8 mouse cellular contexts compared by ENCODE assay signal in the genomic region with DNA sequence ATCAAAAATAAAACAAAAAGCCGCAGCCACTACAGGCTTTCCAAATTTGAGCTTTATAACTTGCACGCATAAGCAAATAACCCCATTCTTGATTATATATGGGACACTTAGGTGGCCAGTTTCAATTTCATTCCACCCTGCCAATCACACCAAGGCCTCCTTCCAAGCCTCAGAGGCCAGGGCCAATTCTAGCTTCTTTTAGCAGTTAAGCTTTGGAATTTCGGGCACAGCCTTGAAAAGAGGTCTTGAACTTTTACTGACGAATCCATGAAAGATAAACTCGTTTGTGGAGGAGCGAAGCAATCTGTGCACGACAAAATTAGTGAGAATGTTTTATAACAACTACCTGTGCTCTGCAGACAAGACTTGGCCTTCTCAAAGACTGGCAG. TPM values are rescaled to one million over a fixed set of nuclear protein-coding genes. Genes with fewer than 3 reads are reported as not detected.
DNase-seq lines count a peak whose midpoint lies in the region; ATAC-seq and TF ChIP-seq lines count a peak whose summit lies in the region.

No protein-coding gene starts in this region.

- TF ChIP-seq EP300 in MEL (IDR thresholded peaks at IDR 0.05; ENCODE audit: low read depth in 1 of 2, low read length in 2 of 2): no peak
- no peak for TF ChIP-seq EP300 in heart, postnatal 0 days (IDR thresholded peaks at IDR 0.05; ENCODE audit: low read depth)

- H3K9ac ChIP-seq in heart, embryonic 12.5 days: peak overlapping the region; percentile 68
- peak overlapping the region; percentile 75 for H3K9ac ChIP-seq in MEL (ENCODE audit: control insufficient read depth, low read depth, low read length, poor library complexity, severe bottlenecking)
- peak overlapping the region; percentile 77 for H3K9ac ChIP-seq in heart, postnatal 0 days (replicated peaks; ENCODE audit: low read depth, low read length)

- peaks cover 24% of the 10 kb centered on the region for H3K36me3 ChIP-seq in heart, embryonic 12.5 days
- H3K36me3 ChIP-seq in MEL (ENCODE audit: control insufficient read depth in 1 of 2, insufficient read depth in 2 of 2, low read length in 2 of 2) (peaks cover 0 to 29% of the 10 kb centered on the region in 2 experiments; a peak in 2 of 4 replicates), macrophage (ENCODE audit: inconsistent target) (peaks cover 12% of the 10 kb centered on the region)
- H3K36me3 ChIP-seq in heart, postnatal 0 days (replicated peaks; ENCODE audit: control insufficient read depth, insufficient read depth, low read length): peaks cover 4% of the 10 kb centered on the region; the same call in 1 of the 2 replicates

- TF ChIP-seq RAD21 in MEL (IDR thresholded peaks at IDR 0.05; ENCODE audit: low read depth, low read length): no peak

- H3K79me2 ChIP-seq in MEL (ENCODE audit: control insufficient read depth, insufficient read depth, low read length, poor library complexity) (peaks cover 3% of the 10 kb centered on the region; the same call in 1 of the 2 replicates), macrophage (ENCODE audit: inconsistent target) (no peaks in the 10 kb centered on the region)

- ATAC-seq in heart, embryonic 12.5 days (ENCODE audit: insufficient number of reproducible peaks, low FRiP score): no peak
- no peak for ATAC-seq in heart, postnatal 0 days (ENCODE audit: insufficient read depth, low read depth)

- peak overlapping the region; percentile 82 for H3K4me2 ChIP-seq in heart, embryonic 12.5 days
- H3K4me2 ChIP-seq in heart, postnatal 0 days (ENCODE audit: low read depth, low read length): peak overlapping the region; percentile 82

- TF ChIP-seq CTCF in MEL (IDR thresholded peaks at IDR 0.05 in 2 of 3, conservative IDR thresholded peaks at IDR 0.05 in 1 of 3; ENCODE audit: control insufficient read depth in 1 of 3, insufficient read depth in 1 of 3, low read depth in 2 of 3, low read length in 3 of 3, poor library complexity in 1 of 3, severe bottlenecking in 1 of 3): no peak
- TF ChIP-seq CTCF in heart, postnatal 0 days (IDR thresholded peaks at IDR 0.05; ENCODE audit: low read depth): no peak; the same call in 1 of the 2 replicates

- H3K4me3 ChIP-seq in heart, embryonic 12.5 days: peak overlapping the region; percentile 66
- H3K4me3 ChIP-seq in MEL (ENCODE audit: control insufficient read depth in 1 of 2, insufficient read depth in 1 of 2, low read depth in 2 of 2, low read length in 2 of 2): peak overlapping the region; percentile 81 to 94
- H3K4me3 ChIP-seq in heart, postnatal 0 days (ENCODE audit: low read depth, low read length): peak overlapping the region; percentile 61
- peak overlapping the region; percentile 60 for H3K4me3 ChIP-seq in macrophage (ENCODE audit: inconsistent target)

- H3K9me3 ChIP-seq in heart, embryonic 12.5 days (replicated peaks): no peaks in the 10 kb centered on the region
- H3K9me3 ChIP-seq in MEL (replicated peaks; ENCODE audit: insufficient read depth, low read length): no peaks in the 10 kb centered on the region
- H3K9me3 ChIP-seq in heart, postnatal 0 days (replicated peaks; ENCODE audit: control insufficient read depth, low read length): no peaks in the 10 kb centered on the region

- no peaks in the 10 kb centered on the region for H3K27me3 ChIP-seq in heart, embryonic 12.5 days (replicated peaks)
- no peaks in the 10 kb centered on the region for H3K27me3 ChIP-seq in MEL (ENCODE audit: control insufficient read depth in 1 of 2, insufficient read depth in 2 of 2, low read length in 2 of 2)
- H3K27me3 ChIP-seq in heart, postnatal 0 days (ENCODE audit: control insufficient read depth, insufficient read depth, low read length): no peaks in the 10 kb centered on the region

- no peak for DNase-seq in heart, adult 18-20 months
- no peak for DNase-seq in MEL (ENCODE audit: low read depth, low spot score)
- no peak for DNase-seq in heart, postnatal 0 days (ENCODE audit: low spot score)
- DNase-seq in retina, postnatal 1 day: no peak
- DNase-seq in Muller cell, postnatal 12 days (ENCODE audit: inconsistent ontology term): no peak
- DNase-seq in spleen, adult 12 weeks (ENCODE audit: low spot score): no peak

- peak overlapping the region; percentile 97 for H3K27ac ChIP-seq in heart, embryonic 12.5 days (ENCODE audit: poor library complexity, severe bottlenecking)
- H3K27ac ChIP-seq in MEL (ENCODE audit: control insufficient read depth, low read depth, low read length): peak overlapping the region; percentile 97
- peak overlapping the region; percentile 96 for H3K27ac ChIP-seq in heart, postnatal 0 days (ENCODE audit: low read depth)
- peak overlapping the region; percentile 92 for H3K27ac ChIP-seq in macrophage

- H3K4me1 ChIP-seq in heart, embryonic 12.5 days (replicated peaks): peaks cover 20% of the 10 kb centered on the region
- H3K4me1 ChIP-seq in MEL (ENCODE audit: control insufficient read depth in 1 of 2, insufficient read depth in 2 of 2, low read length in 2 of 2): peaks cover 13 to 32% of the 10 kb centered on the region in 2 experiments
- peaks cover 12% of the 10 kb centered on the region for H3K4me1 ChIP-seq in heart, postnatal 0 days (ENCODE audit: control insufficient read depth, insufficient read depth)

- no peak for TF ChIP-seq POLR2A in MEL (IDR thresholded peaks at IDR 0.05; ENCODE audit: control insufficient read depth in 1 of 2, insufficient read depth in 1 of 2, low read depth in 1 of 2, low read length in 2 of 2, poor library complexity in 1 of 2)

- 39% methylated on average over 7 of the region's 7 CpGs for WGBS in heart, embryonic 12.5 days
- WGBS in heart, postnatal 0 days: 37% methylated on average over 7 of the region's 7 CpGs
- WGBS in macrophage (ENCODE audit: missing documents): 23% methylated on average over 7 of the region's 7 CpGs

RNA-seq across cellular contexts. Expression of a gene that starts 10.4 kb away (rescaled TPM):
- 20.4 and 21.3 TPM in 2 replicates for polyA plus RNA-seq in heart, embryonic 12.5 days (2016; fragmentation: Nextera tagmentation; extraction: Ambion mirVana)
- 1 to 10 TPM; 7.8 to 8.9 TPM for total RNA-seq in heart, adult 18-20 months (2021)
- 3.6 and 5.0 TPM in 2 replicates for total RNA-seq in MEL (2012; rRNA removed)
- polyA plus RNA-seq in MEL (2012; ENCODE audit: insufficient read depth in 1 of 2, insufficient read length in 2 of 2, low read depth in 1 of 2, low replicate concordance in 2 of 2, missing spikeins in 1 of 2) (10 to 100 TPM in 1 of 2 experiments, not detected in 1; 10.6 TPM), macrophage (2018) (27.6 to 39.5 TPM (median 34.8 TPM) in 3 replicates)
- total RNA-seq in heart, postnatal 0 days (2014; rRNA removed; ENCODE audit: low replicate concordance): 12.8 and 16.2 TPM in 2 replicates
- 11.3 and 12.4 TPM in 2 replicates for polyA plus RNA-seq in heart, postnatal 0 days (2015; fragmentation: Nextera tagmentation; extraction: Ambion mirVana)
- total RNA-seq in macrophage (2018; cell fraction: chromatin; rRNA removed): 10 to 100 TPM in 21 of 26 experiments, 1 to 10 TPM in 5; 8.1 to 45.0 (median 16.3) TPM
- total RNA-seq in macrophage (2018; cell fraction: cytosol; rRNA removed): 10 to 100 TPM; 13.1 to 36.5 (median 22.2) TPM
- 10 to 100 TPM in 25 of 26 experiments, 1 to 10 TPM in 1; 9.8 to 50.9 (median 19.2) TPM for total RNA-seq in macrophage (2018; cell fraction: nucleus; rRNA removed)

RNA-seq across cellular contexts. Expression of a gene that starts 12.2 kb away (rescaled TPM):
- 0.09 and 0.18 TPM in 2 replicates for polyA plus RNA-seq in heart, embryonic 12.5 days (2016; fragmentation: Nextera tagmentation; extraction: Ambion mirVana)
- total RNA-seq in heart, adult 18-20 months (2021): not detected
- total RNA-seq in MEL (2012; rRNA removed): 0.08 and 0.10 TPM in 2 replicates
- under 1 TPM in 1 of 2 experiments, not detected in 1; 0.56 TPM for polyA plus RNA-seq in MEL (2012; ENCODE audit: insufficient read depth in 1 of 2, insufficient read length in 2 of 2, low read depth in 1 of 2, low replicate concordance in 2 of 2, missing spikeins in 1 of 2)
- total RNA-seq in heart, postnatal 0 days (2014; rRNA removed; ENCODE audit: low replicate concordance): 0.65 TPM in 1 of 2 replicates, not detected in the other
- 0.10 and 0.11 TPM in 2 replicates for polyA plus RNA-seq in heart, postnatal 0 days (2015; fragmentation: Nextera tagmentation; extraction: Ambion mirVana)
- under 1 TPM in 4 of 26 experiments, not detected in 22; 0.19 to 0.52 (median 0.34) TPM for total RNA-seq in macrophage (2018; cell fraction: chromatin; rRNA removed)
- not detected for total RNA-seq in macrophage (2018; cell fraction: cytosol; rRNA removed)
- total RNA-seq in macrophage (2018; cell fraction: nucleus; rRNA removed): under 1 TPM in 4 of 26 experiments, not detected in 22; 0.18 to 0.40 (median 0.28) TPM
- not detected in 3 replicates for polyA plus RNA-seq in macrophage (2018)

RNA-seq across cellular contexts. Expression of a gene that starts 17.3 kb away (rescaled TPM):
- polyA plus RNA-seq in heart, embryonic 12.5 days (2016; fragmentation: Nextera tagmentation; extraction: Ambion mirVana): 2.9 and 3.0 TPM in 2 replicates
- total RNA-seq in heart, adult 18-20 months (2021): 1 to 10 TPM; 3.3 to 4.1 TPM
- 0.33 and 0.39 TPM in 2 replicates for total RNA-seq in MEL (2012; rRNA removed)
- polyA plus RNA-seq in MEL (2012; ENCODE audit: insufficient read depth in 1 of 2, insufficient read length in 2 of 2, low read depth in 1 of 2, low replicate concordance in 2 of 2, missing spikeins in 1 of 2) (1 to 10 TPM in 1 of 2 experiments, not detected in 1; 1.5 TPM), macrophage (2018) (0.10 to 0.33 TPM in 2 of 3 replicates, not detected in the other)
- 0.35 and 21.7 TPM in 2 replicates for total RNA-seq in heart, postnatal 0 days (2014; rRNA removed; ENCODE audit: low replicate concordance)
- polyA plus RNA-seq in heart, postnatal 0 days (2015; fragmentation: Nextera tagmentation; extraction: Ambion mirVana): 10.3 and 14.1 TPM in 2 replicates
- total RNA-seq in macrophage (2018; cell fraction: chromatin; rRNA removed): 1 to 10 TPM in 7 of 26 experiments, under 1 TPM in 10, not detected in 9; 0.53 to 1.8 (median 0.96) TPM
- under 1 TPM in 20 of 26 experiments, not detected in 6; 0.10 to 0.47 (median 0.22) TPM for total RNA-seq in macrophage (2018; cell fraction: cytosol; rRNA removed)
- 1 to 10 TPM in 7 of 26 experiments, under 1 TPM in 14, not detected in 5; 0.29 to 2.1 (median 0.77) TPM for total RNA-seq in macrophage (2018; cell fraction: nucleus; rRNA removed)

RNA-seq across cellular contexts. Expression of a gene that starts 43.5 kb away (rescaled TPM):
- polyA plus RNA-seq in heart, embryonic 12.5 days (2016; fragmentation: Nextera tagmentation; extraction: Ambion mirVana): 58.3 and 58.5 TPM in 2 replicates
- 10 to 100 TPM; 55.3 to 58.9 TPM for total RNA-seq in heart, adult 18-20 months (2021)
- 4.0 and 4.2 TPM in 2 replicates for total RNA-seq in MEL (2012; rRNA removed)
- polyA plus RNA-seq in MEL (2012; ENCODE audit: insufficient read depth in 1 of 2, insufficient read length in 2 of 2, low read depth in 1 of 2, low replicate concordance in 2 of 2, missing spikeins in 1 of 2) (10 to 100 TPM in 1 of 2 experiments, not detected in 1; 13.1 TPM), macrophage (2018) (1.4 to 4.7 TPM (median 2.3 TPM) in 3 replicates)
- total RNA-seq in heart, postnatal 0 days (2014; rRNA removed; ENCODE audit: low replicate concordance): 76.5 and 127 TPM in 2 replicates
- polyA plus RNA-seq in heart, postnatal 0 days (2015; fragmentation: Nextera tagmentation; extraction: Ambion mirVana): 29.7 TPM in 2 replicates
- 1 to 10 TPM; 1.1 to 9.7 (median 4.8) TPM for total RNA-seq in macrophage (2018; cell fraction: chromatin; rRNA removed)
- 1 to 10 TPM; 1.5 to 5.0 (median 3.4) TPM for total RNA-seq in macrophage (2018; cell fraction: cytosol; rRNA removed)
- total RNA-seq in macrophage (2018; cell fraction: nucleus; rRNA removed): 10 to 100 TPM in 5 of 26 experiments, 1 to 10 TPM in 21; 2.2 to 10.8 (median 5.1) TPM

RNA-seq across cellular contexts. Expression of a gene that starts 51.5 kb away (rescaled TPM):
- 60.1 and 66.8 TPM in 2 replicates for polyA plus RNA-seq in heart, embryonic 12.5 days (2016; fragmentation: Nextera tagmentation; extraction: Ambion mirVana)
- total RNA-seq in heart, adult 18-20 months (2021): 10 to 100 TPM; 54.3 to 58.2 TPM
- total RNA-seq in MEL (2012; rRNA removed): 136 and 145 TPM in 2 replicates
- polyA plus RNA-seq in MEL (2012; ENCODE audit: insufficient read depth in 1 of 2, insufficient read length in 2 of 2, low read depth in 1 of 2, low replicate concordance in 2 of 2, missing spikeins in 1 of 2): 100 to 1,000 TPM in 1 of 2 experiments, not detected in 1; 136 TPM
- 75.4 and 76.4 TPM in 2 replicates for total RNA-seq in heart, postnatal 0 days (2014; rRNA removed; ENCODE audit: low replicate concordance)
- 82.5 and 83.7 TPM in 2 replicates for polyA plus RNA-seq in heart, postnatal 0 days (2015; fragmentation: Nextera tagmentation; extraction: Ambion mirVana)
- total RNA-seq in macrophage (2018; cell fraction: chromatin; rRNA removed): 10 to 100 TPM in 11 of 26 experiments, 1 to 10 TPM in 11, under 1 TPM in 2, not detected in 2; 0.65 to 18.5 (median 9.4) TPM
- 10 to 100 TPM; 24.5 to 47.7 (median 38.8) TPM for total RNA-seq in macrophage (2018; cell fraction: cytosol; rRNA removed)
- 10 to 100 TPM in 17 of 26 experiments, 1 to 10 TPM in 9; 3.6 to 27.4 (median 10.9) TPM for total RNA-seq in macrophage (2018; cell fraction: nucleus; rRNA removed)
- 29.1 to 41.9 TPM (median 39.7 TPM) in 3 replicates for polyA plus RNA-seq in macrophage (2018)
